Mouse (Mus musculus) natural killer cell, adult 2 months (primary cell): ENCODE results near the gene Msh4.

ENCODE experiments used
- DNase-seq, 2 experiments: peaks; one replicate each; pipeline ENCODE4 v3.0.0; 2022; ENCODE audit warnings: low spot score in 2 of 2

Gene Msh4

GRCm38 (mm10) chr3:153808406-153808805, 97.5 kb downstream of the Msh4 start:
- DNase-seq, result no peak

GRCm38 (mm10) chr3:153807444-153808149, 98.3 kb downstream of the Msh4 start:
- DNase-seq, result no peak
